Mouse (Mus musculus) liver, embryonic 14.5 days (tissue): ENCODE measurements at regions not wholly inside any gene's neighbourhood (a gene's known extent, or its start where the extent isn't known, plus 50 kb on each side); places are given as distances from the start of the nearest gene placed in this dataset.

Experiments
- ATAC-seq: fragments of 200-750 bp; cut with Nextera tagmentation; 2 replicates; pipeline ENCODE4 v1.8.0; 2017; ENCODE audit warnings: moderate number of reproducible peaks, mild to moderate bottlenecking, moderate library complexity; ENCODE audit not compliant: insufficient read depth
- DNase-seq, 3 experiments: peaks; one replicate each; pipeline ENCODE4 v3.0.0-alpha.2; 2012 to 2013; ENCODE audit warnings: low read depth in 3 of 3, low spot score in 3 of 3
- H3K27ac ChIP-seq: fragments of 300-500 bp; sonication (generic); 2 replicates; pipeline ENCODE4 v1.5.1; 2014; ENCODE audit warnings: moderate library complexity, mild to moderate bottlenecking, control low read depth, inconsistent platforms
- H3K27me3 ChIP-seq: fragments of 300-500 bp; sonication (generic); 2 replicates; pipeline ENCODE4 v1.6.1; 2014; ENCODE audit warnings: mild to moderate bottlenecking, low read length, moderate library complexity; ENCODE audit not compliant: control insufficient read depth, insufficient read depth
- H3K36me3 ChIP-seq: fragments of 300-500 bp; sonication (generic); replicated peaks from 2 replicates; pipeline ENCODE4 v1.6.1; 2014; ENCODE audit warnings: low read depth; ENCODE audit not compliant: control insufficient read depth, insufficient read depth
- H3K4me1 ChIP-seq, 2 experiments: fragments of 200-500 bp in 1 of 2; fragments of 300-500 bp in 1 of 2; sonication (generic) in 1 of 2; replicated peaks; 2 replicates each; pipeline ENCODE4 v1.6.1; 2012 to 2014; ENCODE audit warnings: antibody characterized with exemption in 1 of 2, inconsistent platforms in 1 of 2, low read length in 1 of 2; ENCODE audit not compliant: control insufficient read depth in 2 of 2, insufficient read depth in 2 of 2
- H3K4me2 ChIP-seq: fragments of 300-500 bp; sonication (generic); 2 replicates; pipeline ENCODE4 v1.6.1; 2014; ENCODE audit warnings: low read depth, mild to moderate bottlenecking, control low read depth, moderate library complexity
- H3K4me3 ChIP-seq, 2 experiments: fragments of 200-500 bp in 1 of 2; fragments of 300-500 bp in 1 of 2; sonication (generic) in 1 of 2; 2 replicates each; pipeline ENCODE4 v1.5.1; 2012 to 2014; ENCODE audit warnings: low read depth in 2 of 2, low read length in 2 of 2, mild to moderate bottlenecking in 2 of 2, control low read depth in 1 of 2, inconsistent platforms in 1 of 2, moderate library complexity in 1 of 2; ENCODE audit not compliant: insufficient read depth in 1 of 2
- H3K9ac ChIP-seq: fragments of 300-500 bp; sonication (generic); replicated peaks from 2 replicates; pipeline ENCODE4 v1.6.1; 2014; ENCODE audit warnings: mild to moderate bottlenecking, control low read depth, moderate library complexity
- H3K9me3 ChIP-seq: fragments of 300-500 bp; sonication (generic); 2 replicates; pipeline ENCODE4 v1.6.1; 2016; ENCODE audit warnings: low read length, mixed read lengths; ENCODE audit not compliant: control insufficient read depth
- CTCF ChIP-seq: IDR thresholded peaks from 2 replicates; pipeline ENCODE4 v1.5.1; 2016; ENCODE audit warnings: antibody characterized with exemption, low read depth, control low read depth
- EP300 ChIP-seq: IDR thresholded peaks from 2 replicates; pipeline ENCODE4 v1.6.1; 2016; ENCODE audit warnings: antibody characterized with exemption, low read depth
- WGBS: fragments of 180-500 bp; shearing (Covaris S2); extraction: QIAGEN DNeasy Blood & Tissue Kit; methylation state at CpG from one replicate; pipeline ENCODE4 v1.1.7; 2014; ENCODE audit not compliant: insufficient replicate concordance; 5-methylcytosine and 5-hydroxymethylcytosine counted together

DNA sequence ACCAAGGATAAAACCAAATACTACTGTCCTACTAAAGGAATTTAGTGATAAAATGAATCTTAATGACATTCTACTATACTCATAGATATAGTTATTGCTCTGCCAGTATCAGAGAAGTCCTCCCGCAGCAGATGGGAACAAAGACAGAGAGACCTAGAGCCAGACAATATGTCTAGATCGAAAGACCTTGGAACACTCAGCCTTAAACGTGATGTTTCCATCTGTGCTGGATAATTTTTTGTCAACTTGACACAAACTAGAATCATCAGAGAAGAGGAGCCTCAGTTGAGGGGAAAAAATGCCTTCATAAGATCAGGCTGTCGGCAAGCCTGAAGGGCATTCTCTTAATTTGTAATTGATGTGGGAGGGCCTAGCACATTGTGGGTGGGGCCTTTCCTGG lies 252.4 kb downstream of the Adgb start:
- TF ChIP-seq EP300 (no peak), CTCF (no peak)
- H3K36me3 ChIP-seq = no peaks in the 10 kb centered on the region
- WGBS = 63% methylated on average over 4 of the region's 4 CpGs
- H3K27me3 ChIP-seq = no peaks in the 10 kb centered on the region
- no peak for ATAC-seq
- H3K9me3 ChIP-seq = no peaks in the 10 kb centered on the region
- no peak overlapping the region for H3K27ac ChIP-seq
- H3K9ac ChIP-seq = no peak overlapping the region
- H3K4me2 ChIP-seq = no peak overlapping the region
- DNase-seq = no peak
- no peaks in the 10 kb centered on the region for H3K4me1 ChIP-seq
- no peak overlapping the region for H3K4me3 ChIP-seq

GRCm38 (mm10) chr10:10216892-10217291 lies 255.2 kb downstream of the Adgb start:
- H3K36me3 ChIP-seq = no peaks in the 10 kb centered on the region
- no peak overlapping the region for H3K4me2 ChIP-seq
- TF ChIP-seq EP300 (no peak), CTCF (no peak)
- WGBS = 49% methylated on average over 3 of the region's 3 CpGs
- H3K27ac ChIP-seq = no peak overlapping the region
- no peaks in the 10 kb centered on the region for H3K9me3 ChIP-seq
- no peak overlapping the region for H3K9ac ChIP-seq
- ATAC-seq (no peak), DNase-seq (no peak)
- H3K4me3 ChIP-seq = no peak overlapping the region
- H3K4me1 ChIP-seq = no peaks in the 10 kb centered on the region
- no peaks in the 10 kb centered on the region for H3K27me3 ChIP-seq

- no peak overlapping the region for H3K9ac ChIP-seq
- H3K4me1 ChIP-seq = no peaks in the 10 kb centered on the region
- no peaks in the 10 kb centered on the region for H3K27me3 ChIP-seq
- 54% methylated on average over 5 of the region's 5 CpGs for WGBS
- H3K4me3 ChIP-seq = no peak overlapping the region
- no peak overlapping the region for H3K4me2 ChIP-seq
- no peaks in the 10 kb centered on the region for H3K36me3 ChIP-seq
- ATAC-seq (no peak), DNase-seq (no peak)
- H3K27ac ChIP-seq = no peak overlapping the region
- no peaks in the 10 kb centered on the region for H3K9me3 ChIP-seq
- TF ChIP-seq EP300 = no peak
- TF ChIP-seq CTCF = no peak
Measured at GRCm38 (mm10) chr10:10215376-10215775, 256.8 kb downstream of the Adgb start.

GRCm38 (mm10) chr10:10208354-10208753 lies 263.8 kb downstream of the Adgb start:
- Histone ChIP-seq H3K36me3 (no peaks in the 10 kb centered on the region), H3K9ac (no peak overlapping the region), H3K4me3 (no peak overlapping the region), H3K4me1 (no peaks in the 10 kb centered on the region), H3K27me3 (no peaks in the 10 kb centered on the region), H3K9me3 (no peaks in the 10 kb centered on the region), H3K27ac (no peak overlapping the region), H3K4me2 (no peak overlapping the region)
- TF ChIP-seq EP300 = no peak
- no peak for TF ChIP-seq CTCF
- WGBS = 73% methylated on average over 5 of the region's 5 CpGs
- no peak for DNase-seq
- ATAC-seq = no peak

DNA sequence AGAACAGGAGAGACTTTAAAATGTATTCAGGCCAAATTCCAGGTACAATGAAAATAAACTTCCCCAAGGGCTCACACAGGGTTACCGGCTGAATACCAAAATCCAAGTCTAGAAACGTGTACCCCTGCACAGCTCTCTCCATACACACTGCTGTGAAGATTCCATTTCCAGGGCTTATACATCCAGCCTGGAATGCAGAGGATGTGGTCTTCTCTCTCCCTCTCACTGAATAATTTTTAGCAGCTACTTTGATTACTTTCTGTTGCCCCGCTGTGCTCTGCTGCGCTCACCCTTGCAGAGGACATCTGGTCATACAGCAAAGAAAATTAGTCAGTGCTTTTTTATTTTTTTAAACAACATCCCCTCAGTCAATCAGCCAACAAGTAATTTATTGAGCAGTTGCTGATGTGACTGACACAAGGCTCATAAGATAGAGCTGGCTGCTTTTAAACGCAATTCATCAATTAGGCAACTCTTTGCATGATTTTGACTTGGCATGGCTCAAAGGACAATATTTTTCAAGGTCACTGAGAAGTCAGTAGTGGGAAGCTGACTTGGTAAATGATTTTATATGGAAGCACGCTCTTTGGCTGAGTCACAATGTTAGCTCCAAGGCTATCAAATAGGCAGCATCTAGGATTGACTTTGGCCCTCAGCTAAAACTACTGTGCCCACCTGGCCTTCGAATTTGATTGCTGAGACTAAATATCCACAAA lies 266.2 kb downstream of the Adgb start:
- Histone ChIP-seq H3K4me1 (no peaks in the 10 kb centered on the region), H3K27ac (no peak overlapping the region), H3K4me2 (no peak overlapping the region), H3K9me3 (no peaks in the 10 kb centered on the region), H3K36me3 (no peaks in the 10 kb centered on the region), H3K27me3 (no peaks in the 10 kb centered on the region), H3K9ac (no peak overlapping the region), H3K4me3 (no peak overlapping the region)
- 66% methylated on average over 7 of the region's 7 CpGs for WGBS
- ATAC-seq (no peak), DNase-seq (no peak)
- TF ChIP-seq EP300 = no peak
